Comparison of ENCODE assay signal across 8 mouse cellular contexts in genomic region chr9:74109761-74110460, GRCm38 (mm10). TPM values are rescaled to one million over a fixed set of nuclear protein-coding genes. Genes with fewer than 3 reads are reported as not detected.
DNase-seq lines count a peak whose midpoint lies in the region; ATAC-seq and TF ChIP-seq lines count a peak whose summit lies in the region.

Gene Wdr72, plus strand, starts transcription at chr9:74110356.

- peak within 1 kb of the TSS; percentile 17; the same call in 1 of the 2 replicates for H3K4me3 ChIP-seq in forebrain, embryonic 12.5 days (replicated peaks)
- H3K4me3 ChIP-seq in lung, embryonic 14.5 days (ENCODE audit: low read depth, low read length), result peak within 1 kb of the TSS; percentile 30

- no peaks in the 10 kb centered on the region for H3K9me3 ChIP-seq in forebrain, embryonic 12.5 days
- no peaks in the 10 kb centered on the region for H3K9me3 ChIP-seq in lung, embryonic 14.5 days (ENCODE audit: low read depth, low read length)

- no peaks in the 10 kb centered on the region for H3K36me3 ChIP-seq in forebrain, embryonic 12.5 days (replicated peaks)
- no peaks in the 10 kb centered on the region for H3K36me3 ChIP-seq in lung, embryonic 14.5 days (ENCODE audit: insufficient read depth)

- TF ChIP-seq CTCF in lung, embryonic 14.5 days (IDR thresholded peaks at IDR 0.05; ENCODE audit: low read depth), result no peak

- no peak for ATAC-seq in forebrain, embryonic 12.5 days (ENCODE audit: low FRiP score)
- peak; percentile 49; the same call in 1 of the 2 replicates for ATAC-seq in lung, embryonic 14.5 days (ENCODE audit: insufficient read depth)
- no peak for ATAC-seq in cerebellum, adult (ENCODE audit: insufficient number of reproducible peaks, low FRiP score, low TSS enrichment)

- 3% methylated on average over 16 of the region's 17 CpGs for WGBS in forebrain, embryonic 12.5 days
- 5% methylated on average over 16 of the region's 17 CpGs for WGBS in lung, embryonic 14.5 days

- peak within 1 kb of the TSS; percentile 47 for H3K4me2 ChIP-seq in forebrain, embryonic 12.5 days
- peak within 1 kb of the TSS; percentile 63 for H3K4me2 ChIP-seq in lung, embryonic 14.5 days

- H3K27me3 ChIP-seq in forebrain, embryonic 12.5 days, result 0 out of 2 replicates have a peak, but pooled peaks cover 8% of the 10 kb centered on the region
- H3K27me3 ChIP-seq in lung, embryonic 14.5 days (ENCODE audit: insufficient read depth, low read length), result no peaks in the 10 kb centered on the region

- peaks cover 9% of the 10 kb centered on the region for H3K4me1 ChIP-seq in forebrain, embryonic 12.5 days
- H3K4me1 ChIP-seq in lung, embryonic 14.5 days (ENCODE audit: insufficient read depth), result no peaks in the 10 kb centered on the region

- DNase-seq in embryo, embryonic 10 days (ENCODE audit: low spot score), result peak; percentile 24
- DNase-seq in kidney, adult 8-10 months, result peak; percentile 83 to 87
- peak; percentile 6 for DNase-seq in lung, embryonic 14.5 days
- DNase-seq in retina, postnatal 1 day, result peak; percentile 36
- DNase-seq in frontal cortex, postnatal 14 days (ENCODE audit: low spot score in 2 of 2), result no peak
- no peak for DNase-seq in spleen, postnatal 10 days (ENCODE audit: low spot score in 2 of 2)

- H3K9ac ChIP-seq in forebrain, embryonic 12.5 days, result no peak within 1 kb of the TSS
- peak within 1 kb of the TSS; percentile 42; the same call in 1 of the 2 replicates for H3K9ac ChIP-seq in lung, embryonic 14.5 days

- no peak within 1 kb of the TSS for H3K27ac ChIP-seq in forebrain, embryonic 12.5 days
- no peak within 1 kb of the TSS for H3K27ac ChIP-seq in lung, embryonic 14.5 days (ENCODE audit: low read depth)

RNA-seq across cellular contexts. Expression of gene Wdr72, which starts in this region (rescaled TPM):
- 0.20 and 0.42 TPM in 2 replicates for polyA plus RNA-seq in forebrain, embryonic 12.5 days (2016; fragmentation: Nextera tagmentation; extraction: Ambion mirVana)
- 0.37 and 0.42 TPM in 2 replicates for polyA plus RNA-seq in lung, embryonic 14.5 days (2014; fragmentation: Nextera tagmentation; extraction: Ambion mirVana)

Comparison
In these comparisons a context has a peak if more than half of its experiments do, and no peak if none do; other contexts are left out.
1. Peak in DNase-seq, ATAC-seq, H3K4me3 ChIP-seq, H3K9ac ChIP-seq and H3K4me2 ChIP-seq in lung, embryonic 14.5 days; RNA of the gene not detected or under 1 TPM.
2. DNase-seq: peak in embryo, embryonic 10 days (single experiment), kidney, adult 8-10 months (2 of 2) and retina, postnatal 1 day (single experiment); none in frontal cortex, postnatal 14 days (0 of 2) and spleen, postnatal 10 days (0 of 2).